Mouse (Mus musculus): ENCODE data around the gene Rsc1a1.

DNA sequence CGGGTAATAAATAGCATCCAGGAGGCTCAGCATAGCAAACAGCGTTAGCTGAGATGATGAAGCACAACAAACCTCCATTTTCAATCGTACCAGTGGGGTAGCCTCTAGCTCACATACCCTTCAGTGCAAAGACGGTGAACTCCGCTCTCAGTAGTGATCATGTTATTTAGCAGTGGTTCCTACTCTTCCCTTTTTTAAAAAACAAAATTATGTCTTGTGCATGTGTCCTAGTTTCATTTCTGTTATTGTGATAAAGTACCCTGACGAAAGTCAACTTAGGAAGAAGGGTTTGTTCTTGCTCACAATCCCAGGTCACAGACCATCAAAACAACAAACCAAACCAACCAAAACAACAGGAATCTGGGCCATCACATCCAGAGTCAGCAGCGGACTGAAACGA, 39.4 kb downstream of the Rsc1a1 start:
- TF ChIP-seq CTCF (IDR thresholded peaks at IDR 0.05; ENCODE audit: extremely low read depth, insufficient read depth, insufficient read length, insufficient replicate concordance) (no peak), POLR2A (IDR thresholded peaks at IDR 0.05; ENCODE audit: low read depth, low read length) (no peak)

Measured in spleen, adult 2 months (tissue).